Mouse (Mus musculus) midbrain, embryonic 14.5 days (tissue): ENCODE results near the gene Pitx2. TPM values are rescaled to one million over a fixed set of nuclear protein-coding genes. Genes with fewer than 3 reads are reported as not detected.

Experiments used
- ATAC-seq: fragments of 200-750 bp; cut with Nextera tagmentation; 2 replicates; pipeline ENCODE4 v1.8.0; 2017; ENCODE audit warnings: moderate number of reproducible peaks, moderate library complexity; ENCODE audit not compliant: low FRiP score, low TSS enrichment
- DNase-seq: peaks from one replicate; pipeline ENCODE4 v3.0.0-alpha.2; 2015
- H3K27ac ChIP-seq: fragments of 300-500 bp; sonication (generic); replicated peaks from 2 replicates; pipeline ENCODE4 v1.5.1; 2014; ENCODE audit warnings: mild to moderate bottlenecking, low read depth, low read length, moderate library complexity
- H3K27me3 ChIP-seq: fragments of 300-500 bp; sonication (generic); 2 replicates; pipeline ENCODE4 v1.6.1; 2014; ENCODE audit warnings: low read length, control low read depth, mixed read lengths; ENCODE audit not compliant: control insufficient read depth, insufficient read depth
- H3K36me3 ChIP-seq: fragments of 300-500 bp; sonication (generic); 2 replicates; pipeline ENCODE4 v1.6.1; 2014; ENCODE audit warnings: low read length, control low read depth; ENCODE audit not compliant: control insufficient read depth, insufficient read depth
- H3K4me1 ChIP-seq: fragments of 300-500 bp; sonication (generic); 2 replicates; pipeline ENCODE4 v1.6.1; 2014; ENCODE audit warnings: mild to moderate bottlenecking, antibody characterized with exemption, low read length, control low read depth; ENCODE audit not compliant: control insufficient read depth, insufficient read depth
- H3K4me2 ChIP-seq: fragments of 300-500 bp; sonication (generic); 2 replicates; pipeline ENCODE4 v1.6.1; 2014; ENCODE audit warnings: mild to moderate bottlenecking, low read length, moderate library complexity
- H3K4me3 ChIP-seq: fragments of 300-500 bp; sonication (generic); replicated peaks from 2 replicates; pipeline ENCODE4 v1.5.1; 2014; ENCODE audit warnings: low read depth, low read length
- H3K9ac ChIP-seq: fragments of 300-500 bp; sonication (generic); replicated peaks from 2 replicates; pipeline ENCODE4 v1.6.1; 2014; ENCODE audit warnings: mild to moderate bottlenecking, low read length, moderate library complexity
- H3K9me3 ChIP-seq: fragments of 300-500 bp; sonication (generic); 2 replicates; pipeline ENCODE4 v1.6.1; 2016; ENCODE audit warnings: low read length, control low read depth, mixed read lengths; ENCODE audit not compliant: control insufficient read depth
- WGBS: fragments of 180-500 bp; shearing (Covaris S2); extraction: QIAGEN DNeasy Blood & Tissue Kit; methylation state at CpG from one replicate; pipeline ENCODE4 v1.1.7; 2014; 5-methylcytosine and 5-hydroxymethylcytosine counted together
- polyA plus RNA-seq: library from polyadenylated mRNA; unstranded; fragments of >200 nt; fragmentation: Nextera tagmentation; extraction: Ambion mirVana; gene quantifications from 2 replicates; pipeline ENCODE4 v1.2.1, GENCODE M21; 2014

Pitx2 gene
- 27.0 and 27.5 TPM in 2 replicates for polyA plus RNA-seq

DNA sequence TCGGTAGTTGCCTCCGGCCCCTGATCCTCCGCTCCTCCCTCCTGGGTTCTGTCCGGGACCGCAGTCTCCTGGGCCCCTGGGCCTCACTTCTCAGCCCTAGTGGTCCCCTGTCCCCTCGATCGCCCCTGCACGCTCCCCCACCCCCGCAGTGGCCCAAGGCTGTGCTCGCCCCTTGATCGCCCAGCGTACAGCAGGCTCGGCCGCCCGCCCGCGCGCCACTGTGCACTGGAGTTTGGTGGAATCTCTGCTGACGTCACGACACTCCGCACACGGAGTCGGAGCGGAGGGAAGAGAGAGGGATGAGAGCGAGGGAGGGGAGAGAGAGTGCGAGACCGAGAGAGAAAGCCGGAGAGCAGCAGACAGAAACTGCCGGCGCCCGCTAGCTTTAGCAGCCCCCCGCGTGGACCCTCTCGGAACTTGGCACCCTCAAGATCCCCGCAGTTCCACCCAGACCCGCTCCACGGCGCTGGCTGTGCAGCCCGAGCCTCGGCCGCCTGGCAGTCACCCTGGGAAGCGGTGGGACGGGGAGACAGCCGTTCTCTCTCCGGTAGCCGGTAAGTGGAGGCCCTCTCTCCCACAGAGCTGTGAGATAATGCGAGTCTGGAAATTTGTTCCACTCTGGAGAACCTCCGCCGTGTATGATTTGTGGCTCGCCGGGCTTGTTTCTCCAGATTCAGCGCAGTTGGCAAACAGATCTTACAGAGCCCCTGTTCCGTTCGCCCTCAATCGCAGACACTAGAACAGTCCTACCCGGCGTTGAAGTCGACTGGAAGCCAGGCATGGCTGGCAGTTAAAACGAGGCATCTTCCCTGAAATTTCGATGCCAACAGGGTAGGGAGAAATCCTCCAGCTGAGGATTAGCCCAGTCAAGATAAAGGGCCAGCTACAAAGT, at the start of gene Pitx2:
Pitx2 (plus strand) TSS at position 270 of the 892 bp plus-strand sequence.
- Histone ChIP-seq H3K9ac (peak within 1 kb of the TSS; percentile 42; the same call in 1 of the 2 replicates), H3K27ac (peak within 1 kb of the TSS; percentile 76), H3K4me1 (peaks cover 9% of the 10 kb centered on the region; the same call in 1 of the 2 replicates), H3K4me2 (peak within 1 kb of the TSS; percentile 54), H3K9me3 (no peaks in the 10 kb centered on the region), H3K36me3 (no peaks in the 10 kb centered on the region), H3K27me3 (peaks cover 85% of the 10 kb centered on the region), H3K4me3 (peak within 1 kb of the TSS; percentile 35)
- ATAC-seq (peak; percentile 69), DNase-seq (peak; percentile 78)
- under 1% methylated on average over 60 of the region's 60 CpGs for WGBS

DNA sequence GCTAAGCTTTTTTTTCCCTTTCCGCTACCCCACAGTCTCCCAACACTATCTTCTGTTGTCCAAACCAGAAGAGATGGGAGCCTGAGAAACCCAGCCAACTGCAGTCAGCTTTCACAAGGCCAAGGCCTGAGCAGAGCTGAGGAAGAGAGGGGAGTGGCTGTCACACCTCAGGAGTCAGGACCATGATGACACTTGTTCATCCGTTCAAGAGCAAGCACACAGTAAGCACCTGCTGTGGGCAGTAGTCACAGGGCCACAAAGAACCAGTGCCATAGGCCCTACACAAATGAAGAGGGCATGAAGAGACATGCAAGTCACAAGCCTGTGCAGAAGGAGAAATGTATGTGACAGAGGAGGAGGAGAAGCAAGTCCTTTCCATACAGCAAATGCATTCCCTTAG, 49.7 kb upstream of the Pitx2 start:
- DNase-seq (no peak), ATAC-seq (no peak)
- H3K36me3 ChIP-seq, result no peaks in the 10 kb centered on the region
- 84% methylated on average over 2 of the region's 2 CpGs for WGBS
- no peaks in the 10 kb centered on the region for H3K4me1 ChIP-seq
- no peak overlapping the region for H3K9ac ChIP-seq
- no peak overlapping the region for H3K27ac ChIP-seq
- H3K27me3 ChIP-seq, result no peaks in the 10 kb centered on the region
- no peak overlapping the region for H3K4me3 ChIP-seq
- no peak overlapping the region for H3K4me2 ChIP-seq
- no peaks in the 10 kb centered on the region for H3K9me3 ChIP-seq

DNA sequence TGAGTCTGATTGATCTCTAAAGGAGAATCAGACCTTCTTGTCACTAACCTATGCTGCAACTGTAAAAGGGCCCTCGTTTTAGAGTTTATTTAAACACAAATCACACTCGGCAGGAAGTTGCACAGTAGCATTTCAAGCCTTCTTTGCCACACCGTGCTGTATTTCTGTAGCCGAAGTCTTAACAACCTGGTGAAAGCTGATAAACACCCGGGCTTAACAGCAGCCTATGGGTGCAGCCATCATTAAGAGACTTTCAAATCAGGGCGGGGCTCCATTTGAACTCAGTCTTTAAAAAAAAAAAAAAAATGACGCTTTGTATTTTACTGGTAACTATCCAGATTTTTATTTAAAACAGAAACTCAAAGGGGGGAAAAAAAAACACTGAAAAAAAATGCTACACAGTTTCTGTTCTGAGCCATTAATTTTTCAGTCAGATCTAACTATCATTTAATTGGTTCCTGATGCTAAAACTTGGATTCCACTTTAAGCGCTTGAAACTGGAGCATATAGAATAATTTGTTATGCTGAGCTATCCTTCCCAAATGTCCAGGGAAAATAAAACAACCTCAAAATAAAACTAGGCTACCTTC, 48.5 kb upstream of the Pitx2 start:
- no peaks in the 10 kb centered on the region for H3K36me3 ChIP-seq
- H3K27ac ChIP-seq, result no peak overlapping the region
- H3K4me2 ChIP-seq, result no peak overlapping the region
- H3K27me3 ChIP-seq, result no peaks in the 10 kb centered on the region
- WGBS, result 77% methylated on average over 8 of the region's 8 CpGs
- no peak overlapping the region for H3K4me3 ChIP-seq
- no peak overlapping the region for H3K9ac ChIP-seq
- ATAC-seq (no peak), DNase-seq (no peak)
- H3K9me3 ChIP-seq, result no peaks in the 10 kb centered on the region
- H3K4me1 ChIP-seq, result no peaks in the 10 kb centered on the region

DNA sequence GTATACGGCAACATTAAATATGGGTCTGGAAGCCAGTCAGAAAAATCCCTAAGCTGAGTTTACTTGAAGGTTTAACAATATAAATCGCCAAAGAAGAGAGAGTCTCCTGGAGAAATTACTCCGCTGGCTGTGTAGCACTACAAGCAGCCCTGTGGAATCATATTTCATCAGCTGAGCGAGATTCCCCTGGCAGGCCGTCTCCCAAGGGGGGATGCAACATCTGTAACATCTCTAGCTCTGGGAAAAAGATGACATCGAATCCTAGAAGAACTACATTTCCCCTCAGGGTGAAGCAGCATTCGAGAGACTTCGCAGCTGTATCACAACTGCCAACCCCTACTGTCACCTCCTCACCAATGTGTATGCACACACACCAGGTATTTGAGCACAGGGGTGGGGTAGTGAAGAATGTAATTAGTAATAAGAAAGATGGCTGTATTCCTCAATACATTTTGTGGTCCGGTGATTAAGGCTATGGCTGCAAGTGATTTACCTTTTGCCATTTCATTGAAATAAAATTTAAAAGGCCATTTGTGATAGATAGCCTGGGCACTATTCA, 40.8 kb upstream of the Pitx2 start:
- Histone ChIP-seq H3K4me3 (no peak overlapping the region), H3K4me1 (no peaks in the 10 kb centered on the region), H3K9me3 (no peaks in the 10 kb centered on the region), H3K36me3 (no peaks in the 10 kb centered on the region), H3K9ac (no peak overlapping the region), H3K4me2 (no peak overlapping the region), H3K27me3 (no peaks in the 10 kb centered on the region), H3K27ac (no peak overlapping the region)
- ATAC-seq (no peak), DNase-seq (peak; percentile 26)
- WGBS, result 65% methylated on average over 9 of the region's 9 CpGs

DNA sequence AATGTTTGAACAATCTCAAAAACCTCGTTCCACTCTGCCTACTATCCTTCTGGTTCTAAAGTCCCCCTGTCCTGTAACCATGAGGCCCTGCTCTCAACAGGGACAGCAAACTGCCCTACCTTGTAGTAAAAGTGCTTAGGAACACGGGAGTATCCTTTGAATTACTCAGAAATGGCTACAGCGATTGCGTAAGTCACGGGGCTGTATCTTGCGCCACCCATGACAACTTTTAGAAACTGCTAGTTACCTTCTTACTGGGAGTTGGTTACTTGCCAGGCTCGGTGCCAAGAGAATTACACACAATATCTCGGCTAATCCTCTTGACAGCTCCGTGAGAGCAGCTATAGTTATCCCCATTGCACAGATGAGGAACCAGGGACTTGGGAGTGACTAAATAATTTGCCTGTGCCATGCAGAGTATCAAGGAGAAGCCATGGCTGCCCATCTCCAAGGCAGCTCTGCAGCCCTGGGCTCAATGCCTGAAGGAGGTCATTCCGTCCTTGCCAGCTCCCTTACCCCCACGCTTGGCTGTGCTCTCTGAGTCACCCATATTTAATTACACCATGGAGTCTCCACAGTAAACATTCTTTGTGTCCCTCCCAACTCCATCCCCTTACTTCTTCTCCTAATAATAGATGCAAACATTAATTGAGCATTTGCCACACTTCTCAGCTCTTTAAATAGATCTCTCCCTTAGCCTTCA, 38.2 kb upstream of the Pitx2 start:
- no peak for ATAC-seq

DNA sequence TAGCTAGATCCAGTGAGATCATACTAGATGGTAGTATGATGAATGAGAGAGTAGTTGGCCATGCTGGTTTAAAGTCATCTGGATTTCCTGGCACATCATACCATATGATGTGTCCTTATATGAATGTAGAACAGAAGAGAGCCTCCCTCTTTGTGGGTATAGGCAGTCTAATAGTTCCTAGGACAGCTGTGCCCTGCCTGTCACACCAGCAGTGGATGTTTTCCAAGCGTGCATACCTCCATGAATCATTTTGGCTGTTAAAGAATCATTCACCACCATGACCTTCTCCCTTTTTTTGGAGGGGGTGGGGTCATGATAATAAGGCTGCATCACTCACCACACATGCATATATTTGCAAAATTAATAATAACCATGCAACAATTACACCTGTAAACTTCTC, 35.4 kb upstream of the Pitx2 start:
- no peak for ATAC-seq
- Histone ChIP-seq H3K4me1 (no peaks in the 10 kb centered on the region), H3K4me3 (no peak overlapping the region), H3K4me2 (no peak overlapping the region), H3K9me3 (no peaks in the 10 kb centered on the region), H3K27me3 (no peaks in the 10 kb centered on the region), H3K36me3 (no peaks in the 10 kb centered on the region), H3K27ac (no peak overlapping the region), H3K9ac (no peak overlapping the region)
- DNase-seq, result no peak
- WGBS, result 89% methylated on average over 1 of the region's 1 CpGs

More for the DNA sequence above, 38.2 kb upstream of the Pitx2 start:
- Histone ChIP-seq H3K4me1 (no peaks in the 10 kb centered on the region), H3K27ac (no peak overlapping the region), H3K36me3 (no peaks in the 10 kb centered on the region), H3K4me3 (no peak overlapping the region), H3K9me3 (no peaks in the 10 kb centered on the region), H3K9ac (no peak overlapping the region), H3K27me3 (no peaks in the 10 kb centered on the region), H3K4me2 (no peak overlapping the region)
- 82% methylated on average over 11 of the region's 11 CpGs for WGBS
- DNase-seq, result no peak

DNA sequence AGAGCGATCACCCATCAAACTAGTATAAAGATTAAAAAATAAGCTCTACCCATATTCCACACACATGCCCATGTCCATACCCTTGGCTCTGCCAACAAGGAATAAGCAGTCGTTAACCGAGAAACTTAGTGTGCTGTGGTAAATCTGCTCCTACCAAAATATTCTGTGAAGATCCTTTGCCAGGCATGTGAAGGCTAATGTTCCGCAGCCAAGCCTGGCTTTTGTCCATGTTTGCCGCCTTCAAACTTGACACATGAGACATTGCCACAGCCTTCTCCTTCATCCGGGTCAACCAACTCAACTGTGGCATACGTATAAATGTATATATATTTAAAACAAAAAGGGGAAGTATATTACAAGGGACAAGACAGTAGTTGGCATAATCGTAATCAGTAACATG, 34.0 kb upstream of the Pitx2 start:
- WGBS, result 92% methylated on average over 8 of the region's 8 CpGs
- Histone ChIP-seq H3K27ac (no peak overlapping the region), H3K4me3 (no peak overlapping the region), H3K9ac (no peak overlapping the region), H3K4me1 (no peaks in the 10 kb centered on the region), H3K4me2 (no peak overlapping the region), H3K36me3 (no peaks in the 10 kb centered on the region), H3K9me3 (no peaks in the 10 kb centered on the region), H3K27me3 (no peaks in the 10 kb centered on the region)
- no peak for DNase-seq
- ATAC-seq, result no peak

DNA sequence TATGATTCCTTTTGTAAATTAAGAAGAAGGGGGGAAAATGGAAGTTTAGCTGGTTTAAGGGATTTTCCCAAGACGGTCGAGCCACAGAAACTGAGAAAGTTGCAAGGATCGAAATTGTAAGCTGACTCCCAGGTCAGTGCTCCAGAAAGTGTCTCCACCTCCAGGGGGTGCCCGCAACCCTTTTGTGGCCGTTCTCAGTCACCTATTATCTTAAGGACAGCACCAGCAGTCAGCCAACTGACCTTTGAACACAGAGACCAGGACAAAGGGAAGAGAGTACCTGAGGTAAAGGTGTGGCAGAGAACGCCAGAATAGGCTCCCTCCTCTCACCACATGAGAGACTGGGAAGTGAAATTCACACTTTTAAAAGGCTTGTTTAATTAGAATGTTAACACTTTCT, 33.0 kb upstream of the Pitx2 start:
- H3K4me1 ChIP-seq, result no peaks in the 10 kb centered on the region
- no peaks in the 10 kb centered on the region for H3K36me3 ChIP-seq
- no peaks in the 10 kb centered on the region for H3K27me3 ChIP-seq
- H3K4me2 ChIP-seq, result no peak overlapping the region
- WGBS, result 14% methylated on average over 6 of the region's 6 CpGs
- H3K9me3 ChIP-seq, result no peaks in the 10 kb centered on the region
- no peak for DNase-seq
- no peak overlapping the region for H3K9ac ChIP-seq
- H3K27ac ChIP-seq, result no peak overlapping the region
- H3K4me3 ChIP-seq, result no peak overlapping the region
- no peak for ATAC-seq
